Mouse (Mus musculus) cerebellum, adult (tissue): Measurements from ENCODE around the gene Cpsf7.

Experiments used
- ATAC-seq: cut with Nextera tagmentation; 2 replicates; pipeline ENCODE4 v1.9.2; 2017; ENCODE audit warnings: mild to moderate bottlenecking, moderate library complexity, mixed read lengths; ENCODE audit not compliant: insufficient number of reproducible peaks, low FRiP score, low TSS enrichment

Gene Cpsf7

GRCm38 (mm10) chr19:10525106-10525901 is at the start of gene Cpsf7:
Gene Cpsf7 (plus strand): TSS chr19:10525266.
- ATAC-seq: peak; percentile 93

- no peak for ATAC-seq
Measured at GRCm38 (mm10) chr19:10479541-10479940, 45.5 kb upstream of the Cpsf7 start.

- ATAC-seq: no peak
Measured at GRCm38 (mm10) chr19:10482703-10483102, 42.4 kb upstream of the Cpsf7 start, which contains the start of gene Ppp1r32. Gene Ppp1r32 (minus strand): TSS chr19:10482928.

- ATAC-seq: peak; percentile 58; the same call in 1 of the 2 replicates
Measured at GRCm38 (mm10) chr19:10486264-10486738, 38.8 kb upstream of the Cpsf7 start.

GRCm38 (mm10) chr19:10495670-10496069 is 29.4 kb upstream of the Cpsf7 start:
- no peak for ATAC-seq

GRCm38 (mm10) chr19:10496976-10497375 is 28.1 kb upstream of the Cpsf7 start:
- no peak for ATAC-seq

- ATAC-seq: no peak
Measured at GRCm38 (mm10) chr19:10497512-10498160, 27.4 kb upstream of the Cpsf7 start.

GRCm38 (mm10) chr19:10500581-10500980 is 24.5 kb upstream of the Cpsf7 start:
- no peak for ATAC-seq

GRCm38 (mm10) chr19:10502571-10502970 is 22.5 kb upstream of the Cpsf7 start:
- ATAC-seq: no peak

GRCm38 (mm10) chr19:10510759-10511330 is 14.2 kb upstream of the Cpsf7 start:
- no peak for ATAC-seq

GRCm38 (mm10) chr19:10520355-10520754 is 4.7 kb upstream of the Cpsf7 start:
- ATAC-seq: no peak

GRCm38 (mm10) chr19:10521926-10522325 is 3.1 kb upstream of the Cpsf7 start:
- ATAC-seq: no peak

- ATAC-seq: no peak
Measured at GRCm38 (mm10) chr19:10523483-10524080, 1.5 kb upstream of the Cpsf7 start.

- ATAC-seq: no peak
Measured at GRCm38 (mm10) chr19:10524784-10525105, 321 bp upstream of the Cpsf7 start.

- ATAC-seq: 0 out of 2 replicates have a peak, but pooled peaks have one; percentile 16
Measured at GRCm38 (mm10) chr19:10525910-10526309, 844 bp downstream of the Cpsf7 start, which contains the start of gene Sdhaf2. Gene Sdhaf2 (minus strand): TSS chr19:10526142.

- ATAC-seq: no peak
Measured at GRCm38 (mm10) chr19:10530082-10530481, 5.0 kb downstream of the Cpsf7 start.

- no peak for ATAC-seq
Measured at GRCm38 (mm10) chr19:10539454-10539853, 14.4 kb downstream of the Cpsf7 start.

- peak; percentile 96 for ATAC-seq
Measured at GRCm38 (mm10) chr19:10555624-10556510, 30.8 kb downstream of the Cpsf7 start, which contains the start of gene Tmem216. Gene Tmem216 (minus strand): TSS chr19:10556238.

- ATAC-seq: no peak
Measured at GRCm38 (mm10) chr19:10557001-10557400, 31.9 kb downstream of the Cpsf7 start.

GRCm38 (mm10) chr19:10557430-10557829 is 32.4 kb downstream of the Cpsf7 start:
- ATAC-seq: no peak
